Mouse (Mus musculus): ENCODE measurements around the gene Morn5. TPM values are rescaled to one million over a fixed set of nuclear protein-coding genes. Genes with fewer than 3 reads are reported as not detected.
A peak's percentile ranks its signal among the peaks of the same experiment; 100 is the strongest.

Gene Morn5
- polyA plus RNA-seq (2014; fragmentation: Nextera tagmentation; extraction: Ambion mirVana) = 0.33 TPM in 1 of 2 replicates, not detected in the other

- H3K9ac ChIP-seq (ENCODE audit: low read length) = peak within 1 kb of the TSS; percentile 88
- peaks cover 7% of the 10 kb centered on the region for H3K4me1 ChIP-seq (ENCODE audit: control insufficient read depth, insufficient read depth, low read length)
- H3K27ac ChIP-seq (ENCODE audit: low read depth, low read length) = no peak within 1 kb of the TSS
- peak; percentile 98 for ATAC-seq (ENCODE audit: low FRiP score)
- DNase-seq (ENCODE audit: low spot score, missing footprints) = peak; percentile 100
- peak within 1 kb of the TSS; percentile 78 for H3K4me2 ChIP-seq
- H3K36me3 ChIP-seq (ENCODE audit: control insufficient read depth, insufficient read depth, low read length) = no peaks in the 10 kb centered on the region
- WGBS = 1% methylated on average over 44 of the region's 44 CpGs
- H3K4me3 ChIP-seq (ENCODE audit: low read depth, low read length) = peak within 1 kb of the TSS; percentile 74
- no peaks in the 10 kb centered on the region for H3K9me3 ChIP-seq (ENCODE audit: control insufficient read depth, low read length)
- no peaks in the 10 kb centered on the region for H3K27me3 ChIP-seq (ENCODE audit: control insufficient read depth, insufficient read depth, low read length)
These were observed at the start of gene Morn5, which contains the start of gene Ndufa8 for GRCm38 (mm10) chr2:36048748-36049566. Gene Morn5, plus strand, starts transcription at chr2:36049458. Gene Ndufa8, minus strand, starts transcription at chr2:36049406.

- no peaks in the 10 kb centered on the region for H3K4me1 ChIP-seq (ENCODE audit: control insufficient read depth, insufficient read depth, low read length)
- ATAC-seq (ENCODE audit: low FRiP score) (no peak), DNase-seq (ENCODE audit: low spot score, missing footprints) (no peak)
- no peaks in the 10 kb centered on the region for H3K36me3 ChIP-seq (ENCODE audit: control insufficient read depth, insufficient read depth, low read length)
- no peak overlapping the region for H3K4me3 ChIP-seq (ENCODE audit: low read depth, low read length)
- no peaks in the 10 kb centered on the region for H3K9me3 ChIP-seq (ENCODE audit: control insufficient read depth, low read length)
- H3K4me2 ChIP-seq = no peak overlapping the region
- H3K9ac ChIP-seq (ENCODE audit: low read length) = no peak overlapping the region
- whole genome bisulfite sequencing = 52% methylated on average over 1 of the region's 1 CpGs
- H3K27ac ChIP-seq (ENCODE audit: low read depth, low read length) = no peak overlapping the region
- H3K27me3 ChIP-seq (ENCODE audit: control insufficient read depth, insufficient read depth, low read length) = no peaks in the 10 kb centered on the region
These were observed 48.9 kb upstream of the Morn5 start for GRCm38 (mm10) chr2:36000390-36000789.

- Histone ChIP-seq H3K4me1 (ENCODE audit: control insufficient read depth, insufficient read depth, low read length) (no peaks in the 10 kb centered on the region), H3K4me3 (ENCODE audit: low read depth, low read length) (no peak overlapping the region), H3K4me2 (no peak overlapping the region), H3K9ac (ENCODE audit: low read length) (no peak overlapping the region), H3K27me3 (ENCODE audit: control insufficient read depth, insufficient read depth, low read length) (no peaks in the 10 kb centered on the region), H3K27ac (ENCODE audit: low read depth, low read length) (no peak overlapping the region), H3K9me3 (ENCODE audit: control insufficient read depth, low read length) (no peaks in the 10 kb centered on the region), H3K36me3 (ENCODE audit: control insufficient read depth, insufficient read depth, low read length) (no peaks in the 10 kb centered on the region)
- DNase-seq (ENCODE audit: low spot score, missing footprints) (no peak), ATAC-seq (ENCODE audit: low FRiP score) (no peak)
- WGBS = 39% methylated on average over 6 of the region's 6 CpGs
These were observed 47.1 kb upstream of the Morn5 start for GRCm38 (mm10) chr2:36002188-36002587.

- peak; percentile 96 for DNase-seq (ENCODE audit: low spot score, missing footprints)
- Histone ChIP-seq H3K9me3 (ENCODE audit: control insufficient read depth, low read length) (no peaks in the 10 kb centered on the region), H3K36me3 (ENCODE audit: control insufficient read depth, insufficient read depth, low read length) (no peaks in the 10 kb centered on the region), H3K4me2 (no peak overlapping the region), H3K4me1 (ENCODE audit: control insufficient read depth, insufficient read depth, low read length) (peaks cover 3% of the 10 kb centered on the region; the same call in 1 of the 2 replicates), H3K4me3 (ENCODE audit: low read depth, low read length) (no peak overlapping the region), H3K27me3 (ENCODE audit: control insufficient read depth, insufficient read depth, low read length) (peaks cover 15% of the 10 kb centered on the region), H3K9ac (ENCODE audit: low read length) (no peak overlapping the region), H3K27ac (ENCODE audit: low read depth, low read length) (no peak overlapping the region)
- WGBS = 48% methylated on average over 1 of the region's 1 CpGs
- no peak for ATAC-seq (ENCODE audit: low FRiP score)
These were observed 41.2 kb upstream of the Morn5 start for GRCm38 (mm10) chr2:36008071-36008470.

GRCm38 (mm10) chr2:36009386-36009785 is 39.9 kb upstream of the Morn5 start:
- ATAC-seq (ENCODE audit: low FRiP score) (peak; percentile 67), DNase-seq (ENCODE audit: low spot score, missing footprints) (peak; percentile 97)
- no peaks in the 10 kb centered on the region for H3K36me3 ChIP-seq (ENCODE audit: control insufficient read depth, insufficient read depth, low read length)
- H3K4me1 ChIP-seq (ENCODE audit: control insufficient read depth, insufficient read depth, low read length) = peaks cover 3% of the 10 kb centered on the region; the same call in 1 of the 2 replicates
- no peak overlapping the region for H3K27ac ChIP-seq (ENCODE audit: low read depth, low read length)
- H3K4me3 ChIP-seq (ENCODE audit: low read depth, low read length) = no peak overlapping the region
- no peak overlapping the region for H3K9ac ChIP-seq (ENCODE audit: low read length)
- no peaks in the 10 kb centered on the region for H3K9me3 ChIP-seq (ENCODE audit: control insufficient read depth, low read length)
- H3K4me2 ChIP-seq = no peak overlapping the region
- WGBS = 19% methylated on average over 4 of the region's 4 CpGs
- H3K27me3 ChIP-seq (ENCODE audit: control insufficient read depth, insufficient read depth, low read length) = peaks cover 15% of the 10 kb centered on the region

GRCm38 (mm10) chr2:36010579-36010978 is 38.7 kb upstream of the Morn5 start:
- H3K36me3 ChIP-seq (ENCODE audit: control insufficient read depth, insufficient read depth, low read length) = no peaks in the 10 kb centered on the region
- 39% methylated on average over 8 of the region's 8 CpGs for WGBS
- H3K9ac ChIP-seq (ENCODE audit: low read length) = no peak overlapping the region
- no peak overlapping the region for H3K4me2 ChIP-seq
- peaks cover 3% of the 10 kb centered on the region; the same call in 1 of the 2 replicates for H3K4me1 ChIP-seq (ENCODE audit: control insufficient read depth, insufficient read depth, low read length)
- H3K27me3 ChIP-seq (ENCODE audit: control insufficient read depth, insufficient read depth, low read length) = peaks cover 15% of the 10 kb centered on the region
- no peak overlapping the region for H3K4me3 ChIP-seq (ENCODE audit: low read depth, low read length)
- ATAC-seq (ENCODE audit: low FRiP score) (no peak), DNase-seq (ENCODE audit: low spot score, missing footprints) (no peak)
- no peak overlapping the region for H3K27ac ChIP-seq (ENCODE audit: low read depth, low read length)
- no peaks in the 10 kb centered on the region for H3K9me3 ChIP-seq (ENCODE audit: control insufficient read depth, low read length)

GRCm38 (mm10) chr2:36011331-36011825 is 37.9 kb upstream of the Morn5 start:
- H3K27me3 ChIP-seq (ENCODE audit: control insufficient read depth, insufficient read depth, low read length) = peaks cover 15% of the 10 kb centered on the region
- DNase-seq (ENCODE audit: low spot score, missing footprints) (peak; percentile 93), ATAC-seq (ENCODE audit: low FRiP score) (peak; percentile 28; the same call in 1 of the 2 replicates)
- no peak overlapping the region for H3K27ac ChIP-seq (ENCODE audit: low read depth, low read length)
- no peaks in the 10 kb centered on the region for H3K9me3 ChIP-seq (ENCODE audit: control insufficient read depth, low read length)
- 0% methylated on average over 44 of the region's 44 CpGs for WGBS
- peak overlapping the region; percentile 63 for H3K9ac ChIP-seq (ENCODE audit: low read length)
- no peaks in the 10 kb centered on the region for H3K36me3 ChIP-seq (ENCODE audit: control insufficient read depth, insufficient read depth, low read length)
- H3K4me1 ChIP-seq (ENCODE audit: control insufficient read depth, insufficient read depth, low read length) = peaks cover 3% of the 10 kb centered on the region; the same call in 1 of the 2 replicates
- H3K4me3 ChIP-seq (ENCODE audit: low read depth, low read length) = peak overlapping the region; percentile 46
- peak overlapping the region; percentile 73 for H3K4me2 ChIP-seq

- Histone ChIP-seq H3K4me2 (no peak overlapping the region), H3K27me3 (ENCODE audit: control insufficient read depth, insufficient read depth, low read length) (peaks cover 15% of the 10 kb centered on the region), H3K4me3 (ENCODE audit: low read depth, low read length) (no peak overlapping the region), H3K27ac (ENCODE audit: low read depth, low read length) (no peak overlapping the region), H3K4me1 (ENCODE audit: control insufficient read depth, insufficient read depth, low read length) (peaks cover 3% of the 10 kb centered on the region; the same call in 1 of the 2 replicates), H3K36me3 (ENCODE audit: control insufficient read depth, insufficient read depth, low read length) (no peaks in the 10 kb centered on the region), H3K9ac (ENCODE audit: low read length) (no peak overlapping the region), H3K9me3 (ENCODE audit: control insufficient read depth, low read length) (no peaks in the 10 kb centered on the region)
- WGBS = 79% methylated on average over 12 of the region's 12 CpGs
- ATAC-seq (ENCODE audit: low FRiP score) (0 out of 2 replicates have a peak, but pooled peaks have one; percentile 5), DNase-seq (ENCODE audit: low spot score, missing footprints) (no peak)
These were observed 36.2 kb upstream of the Morn5 start for GRCm38 (mm10) chr2:36013010-36013409.
